Mouse (Mus musculus): ENCODE data around the gene Hist1h2bg. TPM values are rescaled to one million over a fixed set of nuclear protein-coding genes. Genes with fewer than 3 reads are reported as not detected.
A peak's percentile ranks its signal among the peaks of the same experiment; 100 is the strongest.
"Not testable (repeated sequence)": the region's sequence is repeated elsewhere in the genome, so short reads cannot be mapped to it uniquely, and the experiment has no call there.

Gene Hist1h2bg
- total RNA-seq, 4 experiments from 2014 or later: 57.3 to 67.6 (median 60.8) TPM

GRCm38 (mm10) chr13:23538249-23538648, 32.9 kb upstream of the Hist1h2bg start:
- DNase-seq (ENCODE audit: low spot score in 2 of 2): no peak

GRCm38 (mm10) chr13:23539821-23540220, 31.4 kb upstream of the Hist1h2bg start:
- DNase-seq (ENCODE audit: low spot score in 2 of 2): not testable (repeated sequence)

DNA sequence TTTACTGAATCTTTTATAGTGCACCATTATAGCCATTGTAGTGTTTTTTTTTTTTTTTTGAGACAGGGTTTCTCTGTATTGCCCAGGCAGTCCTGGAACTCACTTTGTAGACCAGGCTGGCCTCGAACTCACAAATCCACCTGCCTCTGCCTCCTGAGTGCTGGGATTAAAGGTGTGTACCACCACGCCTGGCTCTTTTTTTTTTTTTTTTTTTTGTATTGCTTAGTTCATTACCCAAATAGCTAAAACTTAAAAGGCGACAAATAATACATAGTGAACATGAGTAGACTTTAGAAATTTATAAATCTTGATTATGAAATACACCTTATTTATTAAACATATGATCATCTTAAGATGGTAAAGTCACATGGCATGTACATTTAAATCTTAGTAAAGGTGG, 29.7 kb upstream of the Hist1h2bg start:
- DNase-seq (ENCODE audit: low spot score in 2 of 2): no peak

DNA sequence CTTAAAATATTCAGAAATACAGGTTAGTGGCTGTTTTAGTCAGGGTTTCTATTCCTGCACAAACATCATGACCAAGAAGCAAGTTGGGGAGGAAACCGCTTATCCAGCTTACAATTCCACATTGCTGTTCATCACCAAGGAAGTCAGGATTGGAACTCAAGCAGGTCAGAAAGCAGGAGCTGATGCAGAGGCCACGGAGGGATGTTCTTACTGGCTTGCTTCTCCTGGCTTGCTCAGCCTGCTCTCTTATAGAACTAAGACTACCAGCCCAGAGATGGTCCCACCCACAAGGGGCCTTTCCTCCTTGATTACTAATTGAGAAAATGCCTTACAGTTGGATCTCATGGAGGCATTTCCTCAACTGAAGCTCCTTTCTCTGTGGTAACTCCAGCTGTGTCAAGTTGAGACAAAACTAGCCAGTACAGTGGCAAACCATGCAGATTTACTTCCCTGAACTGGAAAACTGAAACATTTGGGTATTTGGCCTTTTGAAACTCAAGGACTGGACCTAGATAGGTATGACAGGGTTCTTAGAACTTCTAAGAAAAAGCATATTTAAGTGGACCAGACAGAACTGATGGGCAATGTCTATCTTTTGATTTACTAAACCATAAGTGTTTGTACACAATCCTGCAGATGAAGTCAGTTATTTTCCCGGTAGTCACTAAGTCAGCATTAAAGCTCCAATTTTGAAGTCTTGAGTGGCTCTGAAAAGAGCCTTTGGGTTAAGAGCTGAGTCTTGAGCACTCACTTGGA, 28.8 kb upstream of the Hist1h2bg start:
- not testable (repeated sequence) for DNase-seq (ENCODE audit: low spot score in 2 of 2)

DNA sequence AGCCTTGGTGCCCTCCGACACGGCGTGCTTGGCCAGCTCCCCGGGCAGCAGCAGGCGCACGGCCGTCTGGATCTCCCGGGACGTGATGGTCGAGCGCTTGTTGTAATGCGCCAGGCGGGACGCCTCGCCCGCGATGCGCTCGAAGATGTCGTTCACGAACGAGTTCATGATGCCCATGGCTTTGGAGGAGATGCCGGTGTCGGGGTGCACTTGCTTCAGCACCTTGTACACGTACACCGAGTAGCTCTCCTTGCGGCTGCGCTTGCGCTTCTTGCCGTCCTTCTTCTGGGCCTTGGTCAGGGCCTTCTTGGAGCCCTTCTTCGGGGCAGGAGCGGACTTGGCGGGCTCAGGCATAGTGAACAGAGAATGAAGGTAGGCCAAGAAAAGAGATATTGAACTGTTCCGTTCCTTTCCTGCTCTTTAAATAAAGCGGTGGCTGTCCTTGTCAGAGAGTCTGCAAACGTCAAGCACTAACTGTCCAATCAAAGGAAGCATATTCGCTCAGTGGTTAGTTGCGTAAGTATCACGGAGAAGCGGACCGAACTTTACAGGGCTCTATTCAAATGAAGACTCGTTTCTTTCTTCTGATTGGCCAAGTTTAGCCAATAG, 28.1 kb upstream of the Hist1h2bg start, which contains the start of gene Hist1h2bh:
TSS of gene Hist1h2bh (minus strand) at position 394 of the 609 bp plus-strand sequence.
- DNase-seq (ENCODE audit: low spot score in 2 of 2): peak; percentile 73 to 87

DNA sequence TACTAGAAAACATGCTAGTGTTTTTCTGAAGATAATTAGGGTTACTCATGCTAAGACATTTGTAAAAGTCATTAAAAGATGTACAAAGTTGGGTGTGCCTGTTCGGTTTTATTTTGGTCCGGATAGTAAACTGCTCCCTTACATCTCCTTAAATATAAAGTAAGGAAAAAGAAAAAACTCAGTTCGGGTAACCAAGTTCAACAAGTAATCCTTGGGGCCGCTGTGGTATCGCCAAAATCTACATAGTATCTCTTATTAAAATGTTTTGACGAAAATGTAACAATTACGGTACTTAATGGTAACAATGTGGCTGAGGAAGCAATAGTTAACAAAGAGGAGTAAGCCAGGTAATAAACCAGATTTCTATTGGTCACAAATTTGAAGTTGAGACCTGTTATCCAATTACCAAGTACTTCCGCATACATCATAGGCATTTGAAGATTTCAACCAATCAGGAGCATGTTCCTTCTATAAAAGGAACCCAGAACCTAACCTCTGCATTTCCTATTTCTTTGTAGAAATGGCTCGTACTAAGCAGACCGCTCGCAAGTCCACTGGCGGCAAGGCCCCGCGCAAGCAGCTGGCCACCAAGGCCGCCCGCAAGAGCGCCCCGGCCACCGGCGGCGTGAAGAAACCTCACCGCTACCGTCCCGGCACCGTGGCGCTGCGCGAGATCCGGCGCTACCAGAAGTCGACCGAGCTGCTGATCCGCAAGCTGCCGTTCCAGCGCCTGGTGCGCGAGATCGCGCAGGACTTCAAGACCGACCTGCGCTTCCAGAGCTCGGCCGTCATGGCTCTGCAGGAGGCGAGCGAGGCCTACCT, 27.0 kb upstream of the Hist1h2bg start, which contains the start of gene Hist1h3f:
TSS of gene Hist1h3f (plus strand) at position 88 of the 822 bp plus-strand sequence.
- peak in 1 of 2 experiments; percentile 69 for DNase-seq (ENCODE audit: low spot score in 2 of 2)

- not testable (repeated sequence) for DNase-seq (ENCODE audit: low spot score in 2 of 2)
These were observed 26.4 kb upstream of the Hist1h2bg start for GRCm38 (mm10) chr13:23544787-23545120.

DNA sequence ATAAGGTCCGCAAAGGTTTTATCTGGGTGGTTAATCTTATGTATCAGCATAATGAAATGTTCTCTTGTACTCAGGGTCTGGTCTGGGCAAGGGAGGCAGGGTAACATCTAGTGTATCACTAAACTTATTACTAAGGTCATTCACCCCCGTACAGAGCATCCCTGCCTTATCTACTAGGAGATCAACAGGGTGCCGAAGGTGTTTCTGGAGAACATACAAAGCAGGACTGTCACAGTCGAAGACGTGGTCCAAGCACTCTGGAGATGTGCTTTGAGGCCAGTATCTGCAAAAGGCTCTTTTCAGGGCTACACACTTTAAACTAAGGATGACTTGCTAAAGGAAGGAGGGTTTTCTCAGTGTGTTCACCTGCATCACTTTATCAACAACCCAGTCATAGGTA, 24.5 kb upstream of the Hist1h2bg start:
- no peak for DNase-seq (ENCODE audit: low spot score in 2 of 2)

- DNase-seq (ENCODE audit: low spot score in 2 of 2): no peak
These were observed 20.4 kb upstream of the Hist1h2bg start for GRCm38 (mm10) chr13:23550761-23551145.

GRCm38 (mm10) chr13:23551146-23551834, 19.9 kb upstream of the Hist1h2bg start, which contains the start of gene Hist1h4f:
Hist1h4f (minus strand) TSS chr13:23551648.
- DNase-seq (ENCODE audit: low spot score in 2 of 2): peak; percentile 91 to 93

GRCm38 (mm10) chr13:23551931-23552914, 19.0 kb upstream of the Hist1h2bg start:
- no peak for DNase-seq (ENCODE audit: low spot score in 2 of 2)

GRCm38 (mm10) chr13:23552962-23553361, 18.2 kb upstream of the Hist1h2bg start, which contains the start of gene Hist1h1d:
Hist1h1d (plus strand) TSS chr13:23553262.
- no peak for DNase-seq (ENCODE audit: low spot score in 2 of 2)

DNA sequence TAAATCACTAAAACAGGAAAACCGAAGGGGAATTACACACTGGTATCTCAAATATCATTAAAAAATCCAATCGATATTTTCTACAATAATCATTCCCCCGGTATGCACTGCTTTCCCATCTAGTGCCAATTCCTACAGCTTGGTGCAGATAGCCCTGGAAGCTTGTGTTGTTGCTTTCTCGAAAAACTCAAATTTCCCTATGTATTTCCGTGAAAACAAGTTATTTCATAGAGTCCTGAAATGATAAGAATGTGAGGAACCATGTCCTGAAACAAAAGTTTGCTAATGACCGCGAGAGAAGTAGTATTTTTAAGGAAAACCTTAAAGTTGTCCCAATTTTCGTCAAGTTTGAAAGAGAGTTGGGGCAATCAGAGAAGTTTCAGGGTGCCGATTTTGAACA, 16.8 kb upstream of the Hist1h2bg start:
- no peak for DNase-seq (ENCODE audit: low spot score in 2 of 2)

GRCm38 (mm10) chr13:23554925-23555838, 16.0 kb upstream of the Hist1h2bg start:
- DNase-seq (ENCODE audit: low spot score in 2 of 2): peak; percentile 71 to 79

GRCm38 (mm10) chr13:23555839-23556416, 15.3 kb upstream of the Hist1h2bg start:
- peak; percentile 71 to 79 for DNase-seq (ENCODE audit: low spot score in 2 of 2)

- DNase-seq (ENCODE audit: low spot score in 2 of 2): no peak
These were observed 14.3 kb upstream of the Hist1h2bg start for GRCm38 (mm10) chr13:23556906-23557305.

DNA sequence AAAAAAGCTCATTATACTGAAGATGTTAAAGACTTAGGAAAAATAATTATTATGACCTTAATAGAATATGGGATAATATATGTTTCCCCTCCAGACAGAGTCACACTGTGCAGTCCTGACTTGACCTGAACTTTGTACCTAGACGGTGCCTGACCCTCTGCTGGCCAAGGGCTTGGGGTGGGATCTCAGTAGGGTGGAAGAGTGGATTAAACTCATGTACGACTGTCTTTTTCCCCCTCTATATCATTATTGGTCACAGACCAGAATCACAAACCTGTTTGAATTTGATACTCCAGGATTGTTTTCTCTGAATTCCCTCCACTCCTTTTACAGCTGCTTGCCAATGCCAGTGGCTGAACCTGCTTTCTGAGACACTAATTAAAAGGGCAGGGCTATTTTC, 10.5 kb upstream of the Hist1h2bg start:
- DNase-seq (ENCODE audit: low spot score in 2 of 2): not testable (repeated sequence)

GRCm38 (mm10) chr13:23561531-23561882, 9.7 kb upstream of the Hist1h2bg start:
- DNase-seq (ENCODE audit: low spot score in 2 of 2): not testable (repeated sequence)

All from layer of hippocampus, adult 8-10 months (tissue).